Mouse (Mus musculus) testis, adult 2 months (tissue): Measurements from ENCODE around the gene Glo1.

Experiments
- CTCF ChIP-seq: fragments of 200-500 bp; IDR thresholded peaks from 2 replicates; pipeline ENCODE4 v1.5.1; 2012; ENCODE audit warnings: low read depth, mild to moderate bottlenecking, inconsistent platforms, low read length, moderate library complexity; ENCODE audit not compliant: control insufficient read depth, insufficient read depth, insufficient replicate concordance
- POLR2A ChIP-seq: fragments of 200-500 bp; IDR thresholded peaks from 2 replicates; pipeline ENCODE4 v1.6.1; 2012; ENCODE audit warnings: low read depth, mild to moderate bottlenecking, inconsistent platforms, low read length, moderate library complexity; ENCODE audit not compliant: control insufficient read depth

GRCm38 (mm10) chr17:30663170-30663569 lies 36.5 kb upstream of the Glo1 start:
- TF ChIP-seq POLR2A: no peak
- TF ChIP-seq CTCF: no peak
